Mouse (Mus musculus) retina, adult 2 months (tissue): ENCODE results near the gene Ndufs2.

Experiments
- DNase-seq: peaks from one replicate; pipeline ENCODE4 v3.0.0-alpha.2; 2012; ENCODE audit warnings: low read depth, low spot score

The Ndufs2 gene

GRCm38 (mm10) chr1:171231844-171232243, 19.3 kb downstream of the Ndufs2 start:
- DNase-seq: no peak

GRCm38 (mm10) chr1:171230215-171230614, 21.0 kb downstream of the Ndufs2 start:
- no peak for DNase-seq

GRCm38 (mm10) chr1:171229750-171230149, 21.4 kb downstream of the Ndufs2 start:
- no peak for DNase-seq

GRCm38 (mm10) chr1:171227879-171228278, 23.3 kb downstream of the Ndufs2 start:
- DNase-seq: no peak

GRCm38 (mm10) chr1:171226780-171227179, 24.4 kb downstream of the Ndufs2 start:
- no peak for DNase-seq

- no peak for DNase-seq
Measured at GRCm38 (mm10) chr1:171224857-171225256, 26.3 kb downstream of the Ndufs2 start, which contains the start of gene Apoa2. Gene Apoa2 (plus strand): TSS chr1:171225054.

- DNase-seq: no peak
Measured at GRCm38 (mm10) chr1:171223796-171224195, 27.4 kb downstream of the Ndufs2 start.

- no peak for DNase-seq
Measured at GRCm38 (mm10) chr1:171223168-171223567, 28.0 kb downstream of the Ndufs2 start.

- peak; percentile 94 for DNase-seq
Measured at GRCm38 (mm10) chr1:171222238-171223155, 28.7 kb downstream of the Ndufs2 start, which contains the start of gene Tomm40l. Gene Tomm40l (minus strand): TSS chr1:171222514.

GRCm38 (mm10) chr1:171221281-171222193, 29.7 kb downstream of the Ndufs2 start:
- DNase-seq: no peak

GRCm38 (mm10) chr1:171220871-171221270, 30.3 kb downstream of the Ndufs2 start:
- peak; percentile 73 for DNase-seq

GRCm38 (mm10) chr1:171216241-171216955, 34.8 kb downstream of the Ndufs2 start:
- no peak for DNase-seq

GRCm38 (mm10) chr1:171213801-171214496, 37.2 kb downstream of the Ndufs2 start, which contains the start of gene Nr1i3:
Gene Nr1i3 (plus strand): TSS chr1:171213970.
- no peak for DNase-seq

- no peak for DNase-seq
Measured at GRCm38 (mm10) chr1:171212854-171213253, 38.3 kb downstream of the Ndufs2 start.

GRCm38 (mm10) chr1:171209409-171209808, 41.8 kb downstream of the Ndufs2 start:
- no peak for DNase-seq

GRCm38 (mm10) chr1:171205704-171206493, 45.3 kb downstream of the Ndufs2 start:
- no peak for DNase-seq

- DNase-seq: no peak
Measured at GRCm38 (mm10) chr1:171204249-171204644, 46.9 kb downstream of the Ndufs2 start.

- no peak for DNase-seq
Measured at GRCm38 (mm10) chr1:171203471-171204248, 47.5 kb downstream of the Ndufs2 start.

- DNase-seq: no peak
Measured at GRCm38 (mm10) chr1:171200769-171201168, 50.4 kb downstream of the Ndufs2 start.
